Mouse (Mus musculus) kidney, adult 11 months (tissue): ENCODE data around the gene Mboat2.

Experiments used
- DNase-seq: peaks from one replicate; pipeline ENCODE4 v3.0.0; 2022

Mboat2 gene

DNA sequence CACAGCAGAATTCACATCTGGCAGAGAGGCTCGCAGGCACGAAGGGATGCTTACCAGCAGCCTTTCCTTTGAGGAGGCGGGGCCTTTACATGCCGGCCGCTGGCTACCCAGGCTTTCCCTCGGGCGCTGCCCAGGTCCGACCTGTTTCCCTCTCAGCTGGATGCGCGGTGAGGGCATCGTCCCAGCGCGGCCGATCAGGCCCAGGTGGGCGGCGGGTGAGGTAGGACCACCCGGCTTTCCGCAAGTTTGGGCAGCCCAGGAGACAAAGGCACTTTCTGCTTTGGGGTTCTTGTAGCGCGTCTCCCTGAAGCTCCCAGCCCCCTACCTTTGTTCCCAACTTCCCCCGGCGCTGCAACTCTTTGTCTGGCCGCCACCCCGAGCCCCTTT, at the start of gene Mboat2:
Gene Mboat2 (plus strand): TSS at position 114 of the 387 bp plus-strand sequence.
- DNase-seq, result peak; percentile 49

DNA sequence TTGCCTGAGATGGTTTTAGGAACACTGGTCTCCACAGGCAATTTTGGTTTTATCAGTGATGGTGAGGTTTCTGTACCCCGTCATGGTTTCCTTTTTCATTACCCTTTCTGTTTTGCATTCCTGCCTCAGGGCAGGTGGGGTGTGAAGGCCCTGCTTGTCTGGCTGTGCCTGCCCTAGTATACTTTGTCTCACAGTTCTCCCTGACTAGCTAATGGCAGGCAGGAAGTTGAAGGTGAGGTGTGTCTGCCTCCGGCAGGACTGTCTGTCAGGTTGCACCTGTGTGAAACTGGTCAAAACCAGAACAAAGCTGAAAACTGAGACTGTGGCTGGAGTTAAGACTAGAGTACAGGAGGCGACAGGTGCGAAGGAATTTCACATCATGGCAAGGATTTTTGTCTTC, 46.9 kb upstream of the Mboat2 start:
- DNase-seq, result peak; percentile 4

DNA sequence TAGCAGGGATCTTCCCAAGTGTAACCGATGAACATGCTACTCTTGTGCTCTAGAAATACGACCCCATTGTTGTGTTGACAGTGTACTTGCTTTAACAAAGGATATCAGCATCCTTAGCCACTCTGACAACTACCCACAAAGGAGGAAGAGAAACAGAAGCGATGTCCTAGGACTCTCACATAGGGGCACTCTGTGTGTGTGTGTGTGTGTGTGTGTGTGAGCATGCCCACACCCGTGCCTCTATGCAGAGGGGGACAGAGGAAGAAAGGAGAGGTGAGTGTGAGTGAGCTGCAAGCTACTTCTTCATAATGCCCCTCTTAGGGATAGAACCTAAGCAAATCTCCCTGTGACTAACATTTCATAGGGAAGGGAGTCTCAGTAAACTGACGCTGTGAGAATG, 44.8 kb upstream of the Mboat2 start:
- DNase-seq, result no peak

DNA sequence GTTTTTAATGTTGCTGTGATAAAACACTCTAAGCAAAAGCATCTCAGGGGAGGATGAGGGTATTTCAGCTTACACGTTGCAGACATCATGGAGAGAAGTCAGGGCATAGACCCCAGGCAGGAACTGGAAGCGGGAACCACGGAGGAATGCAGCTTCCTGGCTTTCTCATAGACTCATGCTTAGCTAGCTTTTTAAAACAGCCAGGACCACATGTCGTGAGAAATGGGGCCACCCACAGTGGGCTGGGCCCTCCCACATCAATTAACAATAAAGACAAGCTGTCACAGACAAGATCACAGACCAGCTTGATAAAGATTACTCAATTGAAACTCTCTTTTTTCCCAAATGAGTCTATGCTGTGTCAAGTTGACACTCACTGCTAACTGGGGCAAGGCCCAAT, 44.4 kb upstream of the Mboat2 start:
- no peak for DNase-seq

DNA sequence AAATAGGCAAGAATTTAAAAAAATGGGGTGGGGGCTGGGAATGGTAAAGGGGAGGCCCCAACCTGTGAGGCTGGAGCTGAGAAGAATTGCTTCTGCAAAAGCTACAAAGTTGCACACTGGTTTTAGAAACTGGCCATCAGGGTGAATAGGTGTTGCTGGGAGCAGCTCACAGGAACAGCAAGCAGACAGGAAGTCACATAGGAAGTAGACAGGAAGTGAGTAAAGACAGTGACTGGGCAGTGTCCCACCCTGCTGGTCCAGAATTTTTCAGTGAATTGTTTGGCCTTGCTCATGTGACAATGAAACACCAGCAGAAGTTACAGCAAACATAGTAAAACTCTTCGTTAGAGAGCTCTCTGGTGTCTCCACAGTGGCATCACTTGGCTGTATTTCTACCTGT, 41.0 kb upstream of the Mboat2 start:
- no peak for DNase-seq

DNA sequence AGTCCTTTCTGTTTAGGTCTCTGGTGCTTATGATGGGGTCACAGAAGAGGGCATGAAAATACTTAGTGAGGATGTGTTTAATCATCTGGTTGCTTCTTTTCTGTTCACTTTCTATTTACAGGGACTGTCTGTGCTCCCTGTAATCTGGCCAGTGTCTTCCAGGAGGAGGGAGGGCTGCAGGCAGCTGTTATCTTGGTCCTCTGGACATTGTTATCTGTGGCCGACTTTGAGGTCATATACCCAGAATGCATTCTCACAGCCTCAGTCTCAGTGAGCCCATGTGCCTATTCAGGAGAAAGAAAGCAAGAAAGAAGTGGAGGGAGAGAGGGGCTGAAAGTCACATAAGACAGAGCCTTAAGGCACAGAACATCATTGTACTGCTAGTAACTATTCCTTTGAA, 19.4 kb upstream of the Mboat2 start:
- DNase-seq, result no peak

DNA sequence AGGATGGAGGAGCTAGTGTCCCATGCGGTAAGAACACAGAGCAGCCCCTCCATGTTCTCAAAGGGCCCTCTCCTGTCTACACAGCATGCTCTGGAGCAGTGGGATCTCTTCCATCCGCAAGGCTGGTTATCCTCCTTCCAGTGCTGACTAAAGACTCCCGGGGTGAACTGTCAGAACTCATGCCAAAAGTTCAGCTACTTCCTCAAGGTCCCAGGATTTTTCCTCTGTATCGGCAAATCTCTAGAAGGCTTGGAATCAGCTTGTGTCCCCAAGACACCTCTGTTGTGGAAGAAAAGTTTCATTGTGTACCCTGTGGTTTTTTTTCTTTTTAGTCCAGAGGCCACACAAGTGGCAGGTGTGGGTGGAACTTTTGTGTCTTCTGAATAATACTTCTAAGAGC, 18.8 kb upstream of the Mboat2 start:
- no peak for DNase-seq

DNA sequence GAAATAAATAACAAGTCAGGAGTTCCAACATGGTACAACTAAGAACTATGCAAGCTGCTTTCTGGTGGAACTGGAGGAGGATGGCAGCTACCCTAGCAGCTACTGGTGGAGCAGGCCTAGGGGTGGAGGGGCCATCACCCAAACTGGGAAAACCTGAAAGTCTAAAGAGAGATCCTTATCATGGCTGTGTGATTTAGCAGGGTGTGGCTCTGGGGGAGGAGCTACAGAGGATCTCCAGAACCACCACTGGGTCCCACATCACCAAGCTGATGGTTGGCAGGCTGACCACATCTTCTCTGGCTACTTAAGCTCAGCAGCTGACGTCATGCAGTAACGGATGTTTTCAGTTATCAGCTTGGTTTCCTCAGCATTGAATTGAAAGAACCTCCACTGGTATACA, 7.8 kb upstream of the Mboat2 start:
- DNase-seq, result no peak

DNA sequence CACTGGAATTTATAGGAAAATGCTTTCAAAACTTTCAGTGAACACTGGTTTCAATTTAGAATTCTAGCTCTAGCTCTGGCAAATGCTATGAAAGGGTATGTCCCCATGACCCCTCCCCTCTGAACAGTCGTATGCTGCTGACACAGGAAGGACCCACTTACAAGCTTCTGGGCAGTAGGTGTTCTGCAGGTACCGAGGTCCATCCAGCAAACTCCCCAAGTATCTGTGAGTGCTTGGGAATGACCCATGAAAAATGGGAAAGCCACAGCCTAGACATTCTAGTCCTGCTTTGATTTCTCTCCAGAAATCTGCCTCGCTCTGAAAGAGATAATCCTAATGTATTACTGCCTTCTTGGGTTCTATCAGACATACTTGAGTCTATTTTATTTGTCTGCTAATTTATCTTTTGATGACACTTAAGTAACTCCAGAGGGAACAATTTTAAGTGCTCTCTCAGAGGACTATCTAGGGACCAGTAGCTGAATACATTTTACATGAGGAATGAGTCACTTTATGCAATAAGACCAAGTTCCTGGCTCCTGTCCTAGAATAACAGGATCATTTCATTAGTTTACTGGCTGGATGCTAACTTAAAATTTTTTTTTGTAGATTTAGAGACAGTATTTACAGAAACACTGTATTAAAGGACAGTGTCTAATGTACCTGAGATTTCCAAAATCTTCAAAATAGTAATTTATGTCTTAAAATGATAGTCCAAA, 6.9 kb upstream of the Mboat2 start:
- DNase-seq, result no peak

DNA sequence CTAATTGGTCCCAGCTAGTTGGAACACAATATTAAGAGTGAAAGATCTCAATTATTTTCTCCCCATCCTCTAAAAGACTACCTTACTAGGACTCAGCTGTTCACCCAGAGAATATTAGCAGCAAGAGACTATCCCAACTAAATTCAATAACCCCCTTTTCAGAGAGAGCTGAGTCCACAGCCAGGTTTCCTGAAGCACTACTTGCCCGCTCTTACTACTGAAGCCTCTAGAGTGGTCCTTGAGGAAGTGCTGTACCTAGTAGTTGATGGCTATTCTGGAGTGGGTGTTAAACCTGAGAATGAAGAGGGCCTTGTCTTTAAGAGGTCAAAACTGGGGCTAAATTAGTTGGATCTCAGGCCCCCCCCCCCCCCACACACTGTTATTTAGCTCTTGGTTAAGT, 593 bp upstream of the Mboat2 start:
- DNase-seq, result no peak

DNA sequence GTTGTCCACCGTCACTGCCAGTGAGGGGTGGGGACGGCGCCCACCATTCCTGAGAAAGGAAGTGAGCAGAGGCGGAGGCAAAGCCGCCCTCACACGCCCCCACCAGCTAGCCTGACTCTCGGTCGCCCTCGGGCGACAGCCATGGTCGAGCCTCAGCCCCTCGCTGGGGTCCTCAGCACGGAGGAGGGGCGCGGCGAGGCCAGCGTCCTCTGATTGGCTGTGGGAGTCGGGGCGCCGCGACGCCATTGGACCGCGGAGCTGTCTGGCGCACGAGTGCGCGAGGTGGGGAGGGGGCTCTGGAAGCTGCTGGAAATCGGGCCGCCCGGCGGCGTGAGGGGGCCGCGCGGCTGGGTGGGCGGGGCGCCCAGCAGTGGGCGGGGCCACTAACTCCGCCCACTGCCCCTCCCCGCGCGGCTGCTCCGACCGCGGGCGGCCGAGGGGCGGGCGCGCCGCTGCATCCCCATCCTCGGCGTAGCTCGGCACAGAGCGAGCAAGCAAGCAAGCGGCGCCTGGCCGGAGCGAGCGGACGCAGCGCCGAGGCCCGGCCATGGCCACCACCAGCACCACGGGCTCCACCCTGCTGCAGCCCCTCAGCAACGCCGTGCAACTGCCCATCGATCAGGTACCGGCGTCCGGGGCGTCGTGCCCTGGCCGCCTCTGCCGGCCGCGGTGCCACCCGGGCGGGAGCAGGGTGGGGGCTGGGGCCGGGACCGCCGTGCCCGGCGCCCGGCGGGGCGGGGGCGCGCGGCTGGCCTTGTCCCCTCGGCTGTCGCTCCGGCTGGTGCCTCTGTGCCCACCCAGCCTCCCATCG, 679 bp downstream of the Mboat2 start:
- DNase-seq, result peak; percentile 60

DNA sequence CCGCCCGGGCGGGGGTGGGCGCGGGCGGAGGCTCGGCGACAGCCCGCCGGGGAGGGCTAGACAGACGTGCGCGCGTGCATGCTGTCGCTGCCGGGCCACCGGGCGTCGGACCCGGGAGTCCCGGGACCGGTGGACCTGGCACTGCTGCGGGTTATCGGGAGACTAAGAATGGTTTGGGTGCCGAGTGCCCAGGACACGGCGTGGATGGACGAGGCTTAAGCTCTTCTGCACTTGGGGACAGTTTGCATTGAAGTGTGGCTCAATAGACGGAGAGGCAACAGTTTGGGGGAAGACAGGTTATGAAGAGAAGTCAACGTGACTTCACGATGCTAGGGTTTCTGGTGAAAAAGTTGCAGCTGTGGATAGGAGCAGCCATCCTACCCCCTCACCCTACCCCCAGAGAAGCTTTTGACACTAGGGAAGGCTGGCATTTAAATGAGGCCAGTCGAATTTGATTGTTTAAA, 1.3 kb downstream of the Mboat2 start:
- DNase-seq, result no peak

DNA sequence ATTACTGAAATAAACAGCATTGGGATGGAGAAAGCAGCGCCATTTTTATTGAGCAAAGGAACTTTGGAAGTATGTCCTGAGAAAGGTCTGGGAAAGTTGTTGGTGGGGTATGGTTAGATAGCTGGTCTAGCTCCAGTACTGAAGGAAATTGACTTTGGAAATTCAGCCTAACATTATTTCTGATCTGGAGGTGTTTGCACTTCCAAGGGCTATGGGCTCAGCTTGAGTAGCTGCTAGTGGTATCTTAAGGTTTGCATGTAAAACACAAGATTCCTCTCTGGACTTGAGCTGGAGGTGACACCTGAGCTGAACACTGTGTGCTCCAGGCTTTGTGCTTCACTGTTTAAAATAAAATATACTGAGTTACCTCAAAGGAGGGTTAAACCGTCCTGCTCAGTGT, 1.8 kb downstream of the Mboat2 start:
- DNase-seq, result no peak

DNA sequence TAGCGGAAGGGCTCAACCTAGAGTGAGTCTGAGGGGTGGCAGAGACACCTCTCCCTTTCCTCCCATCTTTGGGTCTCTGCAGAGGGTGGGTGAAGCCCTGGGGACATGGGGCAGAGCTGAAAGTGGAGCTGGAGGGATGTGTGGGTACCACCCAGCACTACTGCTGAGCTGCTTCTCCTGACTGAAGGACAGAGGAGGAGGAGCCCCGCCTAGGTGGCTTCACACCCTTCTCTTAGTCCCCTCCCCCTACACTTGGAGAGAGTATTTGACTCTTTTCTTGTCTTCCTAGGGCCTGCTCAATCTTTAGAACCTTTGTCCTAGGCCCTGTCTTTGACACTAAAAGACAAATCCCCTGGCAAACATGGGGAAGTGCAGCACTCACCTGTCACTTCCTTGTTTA, 7.3 kb downstream of the Mboat2 start:
- no peak for DNase-seq

DNA sequence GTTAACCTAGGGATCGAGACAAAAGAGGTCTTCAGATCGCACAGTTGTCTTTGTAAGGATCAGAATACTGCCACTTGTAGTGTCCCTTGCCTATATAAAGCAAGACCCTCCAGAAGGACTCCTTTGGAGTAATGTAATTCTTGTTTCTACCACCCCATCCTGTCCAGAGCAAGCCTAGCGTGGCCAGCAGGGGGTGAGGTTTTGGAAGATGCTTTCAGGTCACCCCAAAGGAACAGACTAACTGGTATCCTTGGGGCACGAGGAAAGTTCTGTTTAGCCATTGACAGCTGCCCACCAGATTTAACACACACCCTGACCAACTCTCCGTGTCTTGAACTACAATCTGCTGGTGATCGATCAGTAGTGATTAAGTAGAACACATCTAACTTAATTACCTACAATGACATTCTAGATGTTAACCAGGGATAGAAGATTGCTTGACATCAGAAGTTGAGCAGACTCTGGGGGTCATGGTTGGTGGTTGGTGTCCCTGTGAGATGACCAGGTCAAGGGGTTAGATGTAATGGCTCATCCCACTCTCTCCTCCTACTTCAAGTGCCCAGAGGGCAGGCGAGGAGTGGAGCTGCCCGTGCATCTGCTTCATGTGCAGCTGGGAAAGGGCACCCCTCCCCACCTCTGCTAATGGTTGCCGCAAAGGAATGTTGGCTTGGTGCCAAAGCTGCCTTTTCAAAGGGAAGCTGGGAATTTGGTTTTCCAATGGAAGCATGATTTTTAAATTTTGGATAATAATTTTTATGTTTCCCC, 10.6 kb downstream of the Mboat2 start:
- DNase-seq, result no peak

DNA sequence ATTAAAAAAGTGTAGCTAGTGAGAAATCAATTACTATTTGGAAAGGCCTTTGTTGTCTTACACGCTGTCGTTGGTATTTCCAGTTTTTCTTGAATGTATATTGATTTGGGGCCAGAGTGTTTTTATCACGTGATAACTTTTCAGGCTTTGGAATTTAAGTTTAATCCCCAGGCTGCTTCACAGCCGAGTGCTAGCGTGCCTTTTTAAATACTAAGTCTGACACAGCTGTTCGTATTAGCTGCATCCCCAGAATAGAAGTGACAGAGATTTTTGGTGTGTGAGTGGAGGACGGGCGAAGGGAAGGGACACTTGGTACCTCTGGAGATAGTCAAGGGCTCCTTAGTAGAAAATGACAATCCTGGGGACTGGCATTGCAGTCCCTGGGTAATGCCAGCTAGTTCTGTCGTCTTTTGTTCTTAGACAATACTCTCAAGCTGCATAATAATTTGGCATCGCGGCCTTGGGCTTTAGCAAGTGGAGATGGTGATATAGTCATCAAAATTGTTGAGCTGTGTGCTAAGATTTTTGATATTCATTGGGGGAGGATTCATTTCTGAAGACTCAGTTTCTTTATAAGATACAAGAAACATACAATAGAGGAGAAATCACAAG, 11.7 kb downstream of the Mboat2 start:
- DNase-seq, result no peak

DNA sequence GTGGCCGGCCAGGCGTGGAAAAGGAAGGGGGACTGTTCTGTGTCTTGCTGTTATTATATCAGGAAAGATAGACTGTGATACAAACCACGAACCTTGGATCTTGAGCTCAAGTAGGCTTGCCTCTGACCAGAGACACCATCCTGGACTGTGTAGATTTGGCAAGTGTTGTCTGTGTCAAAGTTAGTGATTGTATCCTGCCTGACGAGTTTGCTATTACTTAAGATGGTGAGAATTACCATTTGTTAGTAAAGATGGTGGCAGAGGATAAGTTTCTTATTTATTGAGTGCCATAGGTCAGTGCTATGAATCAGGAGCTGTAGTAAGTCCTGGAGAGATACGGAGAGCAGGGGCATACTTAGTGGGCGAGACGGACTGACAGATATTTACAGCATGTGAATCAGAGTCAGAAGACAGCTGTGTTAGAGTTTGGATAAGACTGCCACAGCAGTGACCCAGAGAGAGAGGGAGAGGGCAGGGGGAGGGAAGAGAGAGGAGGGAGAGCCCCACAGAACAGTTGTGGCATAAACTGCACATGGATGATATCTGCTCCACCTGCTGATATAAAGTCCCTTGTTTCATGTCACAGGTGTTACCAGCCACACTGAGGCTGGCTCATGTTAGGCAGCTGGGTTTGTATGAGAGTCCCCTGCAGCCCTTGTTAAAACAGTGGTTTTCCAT, 12.9 kb downstream of the Mboat2 start:
- no peak for DNase-seq

DNA sequence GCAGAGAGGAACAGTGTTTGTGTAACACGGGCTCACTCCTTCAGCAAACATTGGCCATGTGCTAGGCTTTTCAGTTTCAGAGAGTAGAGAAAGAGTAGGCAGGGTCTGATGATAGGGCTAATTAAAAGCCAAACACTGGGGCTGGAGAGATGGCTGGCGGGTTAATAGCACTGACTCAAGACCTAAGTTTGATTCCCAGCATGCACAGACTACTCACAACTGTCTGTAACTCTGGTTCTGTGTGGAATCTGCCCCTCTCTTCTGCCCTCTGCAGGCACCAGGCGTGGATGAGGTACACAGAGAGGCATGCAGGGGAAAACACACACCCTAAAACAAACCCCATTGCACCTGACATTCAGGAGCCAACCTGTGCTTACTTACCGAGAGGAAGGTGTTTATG, 14.7 kb downstream of the Mboat2 start:
- DNase-seq, result no peak

DNA sequence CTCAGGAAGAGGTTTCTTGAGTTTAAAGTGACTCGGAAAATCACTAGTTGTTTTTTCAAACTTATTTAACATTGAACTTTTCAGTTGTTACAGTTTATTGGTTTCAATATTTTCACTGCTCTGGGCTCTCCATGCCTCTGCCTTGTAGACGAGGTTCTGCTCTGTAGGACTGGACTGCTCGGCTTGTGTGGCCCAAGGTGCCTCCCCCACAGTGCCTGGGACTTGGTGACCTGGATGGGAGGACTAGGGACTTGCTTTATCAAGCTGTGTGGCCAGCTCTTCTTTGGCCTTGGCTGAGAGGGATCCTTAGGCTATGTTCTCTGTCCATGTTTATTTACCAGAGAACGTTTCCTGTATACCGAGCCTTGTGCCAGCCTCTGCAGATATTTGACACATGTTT, 17.4 kb downstream of the Mboat2 start:
- DNase-seq, result no peak

DNA sequence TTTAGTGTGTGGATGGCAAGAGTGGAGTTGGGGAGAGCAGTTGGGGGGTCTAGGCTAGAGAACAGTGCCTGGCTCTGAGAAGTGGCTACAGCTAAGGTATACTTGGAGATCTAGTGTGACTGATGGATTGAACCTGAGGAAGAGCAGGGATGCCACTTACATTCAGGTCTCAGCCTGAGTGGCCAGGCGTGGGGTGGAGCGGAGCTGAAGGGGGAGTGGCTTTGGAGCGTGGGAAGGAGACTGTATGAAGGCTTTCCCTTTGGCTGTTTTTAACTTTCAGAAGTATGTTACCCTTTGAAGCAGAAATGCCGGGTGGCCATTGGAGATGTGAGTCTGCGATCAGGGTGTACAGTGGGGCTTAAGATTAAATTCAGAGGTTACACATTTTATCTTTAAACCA, 26.7 kb downstream of the Mboat2 start:
- no peak for DNase-seq

DNA sequence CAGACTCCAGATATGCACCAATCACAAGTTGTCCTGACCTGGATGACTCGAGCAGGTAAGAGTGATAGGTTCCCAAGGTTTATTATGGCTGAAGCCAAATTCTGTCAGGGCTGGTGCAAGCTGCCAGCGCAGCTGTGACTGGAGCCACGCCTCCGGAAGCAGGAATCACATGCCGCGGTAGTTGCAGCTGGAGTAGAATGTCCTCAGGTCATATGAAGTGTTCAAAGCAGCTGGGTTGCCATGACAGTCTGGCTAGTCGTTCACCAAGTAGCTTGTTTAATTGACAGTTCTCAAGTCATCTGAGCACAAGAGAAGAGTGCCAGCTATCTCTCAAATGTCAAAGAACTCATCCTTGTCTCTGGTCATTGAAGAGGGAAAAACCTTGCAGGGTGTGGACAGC, 28.7 kb downstream of the Mboat2 start:
- DNase-seq, result no peak

DNA sequence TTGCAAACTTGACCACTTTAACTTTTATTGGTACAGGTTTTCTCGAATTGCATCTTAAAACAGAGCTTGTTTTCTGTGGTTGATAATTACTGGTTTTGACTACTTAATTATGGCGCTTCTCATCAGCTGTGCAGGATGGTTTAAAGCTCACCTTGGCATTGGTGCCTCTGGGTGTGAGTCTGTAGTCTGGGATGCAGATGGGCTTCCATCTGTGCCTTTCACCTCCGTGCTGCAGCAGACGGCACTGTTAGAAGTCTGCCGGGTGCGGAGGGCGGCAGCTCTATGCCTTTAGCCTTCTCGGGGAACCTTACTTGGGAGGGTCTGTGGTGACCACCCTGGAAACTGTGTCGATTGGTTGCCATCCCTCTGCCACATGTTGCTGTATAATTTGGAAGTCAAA, 29.8 kb downstream of the Mboat2 start:
- DNase-seq, result no peak

DNA sequence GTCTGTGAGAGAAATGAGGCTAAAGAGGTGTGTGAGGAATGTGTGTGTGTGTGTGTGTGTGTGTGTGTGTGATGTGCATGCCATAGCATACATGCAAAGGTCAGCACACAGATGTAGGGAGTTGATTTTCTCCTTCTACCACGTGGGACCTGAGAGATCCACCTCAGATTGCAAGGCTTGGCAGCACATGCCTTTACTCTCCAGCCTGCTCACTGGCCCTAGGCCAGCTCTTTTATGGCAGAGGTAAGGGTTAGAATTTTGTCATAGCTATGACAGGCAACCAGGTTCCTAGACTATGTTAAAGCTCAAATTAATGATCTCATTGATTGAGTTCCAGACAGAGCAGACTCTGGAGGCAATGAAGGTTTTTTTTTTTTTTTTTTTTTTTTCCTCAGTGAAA, 33.1 kb downstream of the Mboat2 start:
- no peak for DNase-seq
